Mouse (Mus musculus): ENCODE results near the gene Sdk2. TPM values are rescaled to one million over a fixed set of nuclear protein-coding genes. Genes with fewer than 3 reads are reported as not detected.

Gene Sdk2
- total and polyA plus RNA-seq, 3 experiments, result 1.2 to 4.8 (median 1.3) TPM

- no peaks in the 10 kb centered on the region for H3K79me2 ChIP-seq (replicated peaks; ENCODE audit: control insufficient read depth, extremely low read depth, insufficient read depth, poor library complexity, severe bottlenecking)
- in situ Hi-C loops (cut with MboI; ENCODE audit: low pct_ligation_motif_present, low pct_unique_long_range_greater_than_20kb, low sequenced_read_pairs), result no loop called here
- TF ChIP-seq BHLHE40 (IDR thresholded peaks at IDR 0.05; ENCODE audit: low read depth, low read length), result no peak
- TF ChIP-seq PAX5 (IDR thresholded peaks at IDR 0.05; ENCODE audit: low read length), result no peak
- TF ChIP-seq MAX (IDR thresholded peaks at IDR 0.05; ENCODE audit: low read length), result no peak
- TF ChIP-seq HCFC1 (IDR thresholded peaks at IDR 0.05; ENCODE audit: low read depth, low read length), result no peak
- no peak for TF ChIP-seq TCF12 (IDR thresholded peaks at IDR 0.05; ENCODE audit: low read depth, low read length)
- no peak for TF ChIP-seq CHD2 (IDR thresholded peaks at IDR 0.05; ENCODE audit: low read length)
- no peak for TF ChIP-seq ZMIZ1 (IDR thresholded peaks at IDR 0.05; ENCODE audit: low read depth, low read length)
- TF ChIP-seq JUN (IDR thresholded peaks at IDR 0.05; ENCODE audit: insufficient read depth, low read depth, low read length), result no peak
- no peak for TF ChIP-seq USF1 (IDR thresholded peaks at IDR 0.05; ENCODE audit: low read depth, low read length)
- no peak for TF ChIP-seq CHD1 (IDR thresholded peaks at IDR 0.05; ENCODE audit: low read depth, low read length)
- no peak for TF ChIP-seq SMC3 (IDR thresholded peaks at IDR 0.05; ENCODE audit: low read depth, low read length)
- TF ChIP-seq JUND (conservative IDR thresholded peaks at IDR 0.05; ENCODE audit: low read depth, low read length), result no peak
- TF ChIP-seq ETS1 (conservative IDR thresholded peaks at IDR 0.05; ENCODE audit: low read depth, low read length), result no peak
- TF ChIP-seq RCOR1 (conservative IDR thresholded peaks at IDR 0.05; ENCODE audit: low read depth, low read length), result no peak
- TF ChIP-seq UBTF (IDR thresholded peaks at IDR 0.05; ENCODE audit: low read depth, low read length), result no peak
- no peak for TF ChIP-seq POLR2A (IDR thresholded peaks at IDR 0.05; ENCODE audit: low read depth, low read length)
- no peak for TF ChIP-seq MEF2A (IDR thresholded peaks at IDR 0.05; ENCODE audit: borderline replicate concordance, low read depth, low read length)
Measured at GRCm38 (mm10) chr11:113730879-113731278, 336.0 kb downstream of the Sdk2 start.

DNA sequence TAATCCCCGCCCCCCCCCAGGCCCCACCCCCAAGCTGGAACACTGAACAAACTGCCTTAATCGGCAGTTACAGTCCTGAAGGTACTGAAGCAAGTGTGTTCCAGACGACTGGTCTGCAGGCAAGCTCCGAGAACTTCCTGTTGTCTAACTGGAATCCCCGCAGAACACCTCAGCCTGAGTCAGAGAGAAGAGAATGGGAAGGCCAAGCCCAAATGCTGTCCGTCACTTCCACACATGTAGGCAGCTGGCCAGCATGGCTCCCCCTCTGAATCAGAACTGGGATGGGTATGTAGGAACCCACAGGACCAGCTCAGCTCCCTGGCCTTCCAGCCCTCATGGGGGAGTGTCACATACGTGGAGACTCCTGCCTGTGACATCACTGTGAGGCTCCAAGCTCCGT is 336.9 kb downstream of the Sdk2 start:
- Histone ChIP-seq H3K9ac (ENCODE audit: insufficient read depth, low read depth) (no peak overlapping the region), H3K27ac (ENCODE audit: insufficient read depth, low read depth) (no peak overlapping the region), H3K36me3 (replicated peaks in 1 of 2; ENCODE audit: control insufficient read depth in 1 of 2, insufficient read depth in 1 of 2, low read length in 1 of 2) (peaks cover 6 to 30% of the 10 kb centered on the region in 2 experiments), H3K27me3 (replicated peaks) (no peaks in the 10 kb centered on the region), H3K4me1 (ENCODE audit: control insufficient read depth in 1 of 2, insufficient read depth in 2 of 2) (peaks cover 0 to 39% of the 10 kb centered on the region in 2 experiments; a peak in 2 of 4 replicates), H3K79me2 (replicated peaks; ENCODE audit: control insufficient read depth, extremely low read depth, insufficient read depth, poor library complexity, severe bottlenecking) (no peaks in the 10 kb centered on the region), H3K4me3 (replicated peaks in 1 of 3; ENCODE audit: low read depth in 2 of 3, low read length in 2 of 3, poor library complexity in 1 of 3) (no peak overlapping the region), H3K9me3 (replicated peaks; ENCODE audit: low read length) (no peaks in the 10 kb centered on the region), H3K4me2 (ENCODE audit: insufficient read depth, low read depth, poor library complexity, severe bottlenecking) (no peak overlapping the region)
- in situ Hi-C loops (cut with MboI; ENCODE audit: low pct_ligation_motif_present, low pct_unique_long_range_greater_than_20kb, low sequenced_read_pairs), result no loop called here
- dilution Hi-C loops (cut with MboI; ENCODE audit: extremely low pct_ligation_motif_present, extremely low pct_unique_long_range_greater_than_20kb, low sequenced_read_pairs), result no loop called here
- DNase-seq (ENCODE audit: extremely low read depth), result no peak
- no peak for TF ChIP-seq SIN3A (IDR thresholded peaks at IDR 0.05; ENCODE audit: low read length)
- no peak for TF ChIP-seq USF2 (conservative IDR thresholded peaks at IDR 0.05; ENCODE audit: low read depth, low read length)
- no peak for TF ChIP-seq CHD1 (IDR thresholded peaks at IDR 0.05; ENCODE audit: low read depth, low read length)
- no peak for TF ChIP-seq CHD2 (IDR thresholded peaks at IDR 0.05; ENCODE audit: low read length)
- TF ChIP-seq ZNF384 (IDR thresholded peaks at IDR 0.05; ENCODE audit: low read depth, low read length), result no peak
- TF ChIP-seq ZMIZ1 (IDR thresholded peaks at IDR 0.05; ENCODE audit: low read depth, low read length), result no peak
- TF ChIP-seq MAFK (IDR thresholded peaks at IDR 0.05; ENCODE audit: insufficient replicate concordance, low read length), result no peak
- TF ChIP-seq RAD21 (IDR thresholded peaks at IDR 0.05; ENCODE audit: low read depth, low read length), result no peak
- TF ChIP-seq BHLHE40 (IDR thresholded peaks at IDR 0.05; ENCODE audit: low read depth, low read length), result no peak
- TF ChIP-seq MXI1 (IDR thresholded peaks at IDR 0.05; ENCODE audit: low read depth, low read length), result no peak
- no peak for TF ChIP-seq RCOR1 (conservative IDR thresholded peaks at IDR 0.05; ENCODE audit: low read depth, low read length)
- no peak for TF ChIP-seq SMC3 (IDR thresholded peaks at IDR 0.05; ENCODE audit: low read depth, low read length)

More at GRCm38 (mm10) chr11:113730879-113731278, 336.0 kb downstream of the Sdk2 start:
- Histone ChIP-seq H3K27me3 (replicated peaks) (no peaks in the 10 kb centered on the region), H3K9ac (ENCODE audit: insufficient read depth, low read depth) (no peak overlapping the region), H3K4me2 (ENCODE audit: insufficient read depth, low read depth, poor library complexity, severe bottlenecking) (no peak overlapping the region), H3K4me3 (replicated peaks in 1 of 3; ENCODE audit: low read depth in 2 of 3, low read length in 2 of 3, poor library complexity in 1 of 3) (no peak overlapping the region), H3K36me3 (replicated peaks in 1 of 2; ENCODE audit: control insufficient read depth in 1 of 2, insufficient read depth in 1 of 2, low read length in 1 of 2) (peaks cover 6 to 33% of the 10 kb centered on the region in 2 experiments), H3K9me3 (replicated peaks; ENCODE audit: low read length) (no peaks in the 10 kb centered on the region), H3K27ac (ENCODE audit: insufficient read depth, low read depth) (no peak overlapping the region), H3K4me1 (ENCODE audit: control insufficient read depth in 1 of 2, insufficient read depth in 2 of 2) (peaks cover 0 to 39% of the 10 kb centered on the region in 2 experiments; a peak in 2 of 4 replicates)
- dilution Hi-C loops (cut with MboI; ENCODE audit: extremely low pct_ligation_motif_present, extremely low pct_unique_long_range_greater_than_20kb, low sequenced_read_pairs), result no loop called here
- DNase-seq (ENCODE audit: extremely low read depth), result no peak

Data from CH12.LX (cell line).